21 mouse cellular contexts compared by ENCODE assay signal in genomic region chr17:59967383-59967782, GRCm38 (mm10).
"Had no signal": no experiment of that assay in that cellular context is flagged by ENCODE, and none has a peak within 500 bp of the region (broad histone marks: within the 10 kb centered on the region; RNA-seq: fewer than 3 reads in every experiment).

No protein-coding gene starts in this region.

- H3K36me3 ChIP-seq: liver, embryonic 12.5 days; liver, embryonic 15.5 days; lung, embryonic 15.5 days; midbrain, embryonic 12.5 days; midbrain, embryonic 15.5 days; neural tube, embryonic 12.5 days; neural tube, embryonic 15.5 days; stomach, embryonic 15.5 days had no signal

- DNase-seq: kidney, adult 2 months; kidney, postnatal 25 days; layer of hippocampus, adult 9-11 months; lung, adult 18-20 months; lung, postnatal 14 days; lung, postnatal 4 days; right cerebral cortex, adult 18-20 months; right cerebral cortex, postnatal 14 days; right cerebral cortex, postnatal 4 days; thymus, postnatal 25 days had no signal

- ATAC-seq: liver, embryonic 12.5 days; midbrain, embryonic 15.5 days had no signal

- H3K27ac ChIP-seq: kidney, postnatal 0 days; layer of hippocampus, adult 2 months; left cerebral cortex, adult 2 months; liver, embryonic 12.5 days; liver, embryonic 15.5 days; lung, embryonic 15.5 days; midbrain, embryonic 12.5 days; midbrain, embryonic 15.5 days; neural tube, embryonic 12.5 days; neural tube, embryonic 15.5 days; stomach, embryonic 15.5 days had no signal

- H3K9ac ChIP-seq: liver, embryonic 12.5 days; liver, embryonic 15.5 days; lung, embryonic 15.5 days; midbrain, embryonic 12.5 days; midbrain, embryonic 15.5 days; neural tube, embryonic 12.5 days; neural tube, embryonic 15.5 days; stomach, embryonic 15.5 days had no signal

- H3K9me3 ChIP-seq: liver, embryonic 12.5 days; liver, embryonic 15.5 days; lung, embryonic 15.5 days; midbrain, embryonic 12.5 days; midbrain, embryonic 15.5 days; neural tube, embryonic 12.5 days; neural tube, embryonic 15.5 days; stomach, embryonic 15.5 days had no signal

- H3K4me1 ChIP-seq: liver, embryonic 12.5 days; liver, embryonic 15.5 days; lung, embryonic 15.5 days; midbrain, embryonic 12.5 days; midbrain, embryonic 15.5 days; neural tube, embryonic 12.5 days; neural tube, embryonic 15.5 days; stomach, embryonic 15.5 days had no signal

- H3K4me2 ChIP-seq: liver, embryonic 12.5 days; liver, embryonic 15.5 days; lung, embryonic 15.5 days; midbrain, embryonic 12.5 days; midbrain, embryonic 15.5 days; neural tube, embryonic 12.5 days; neural tube, embryonic 15.5 days; stomach, embryonic 15.5 days had no signal

- H3K27me3 ChIP-seq: liver, embryonic 12.5 days; liver, embryonic 15.5 days; lung, embryonic 15.5 days; midbrain, embryonic 12.5 days; midbrain, embryonic 15.5 days; neural tube, embryonic 12.5 days; neural tube, embryonic 15.5 days; stomach, embryonic 15.5 days had no signal

- H3K4me3 ChIP-seq: layer of hippocampus, adult 2 months; left cerebral cortex, adult 2 months; liver, embryonic 12.5 days; liver, embryonic 15.5 days; lung, embryonic 15.5 days; midbrain, embryonic 12.5 days; midbrain, embryonic 15.5 days; neural tube, embryonic 12.5 days; neural tube, embryonic 15.5 days; stomach, embryonic 15.5 days had no signal
